Mouse (Mus musculus): ENCODE data around the gene Emx1.

The Emx1 gene

GRCm38 (mm10) chr6:85189911-85190591 is 2.8 kb downstream of the Emx1 start:
- no peak for DNase-seq

GRCm38 (mm10) chr6:85190671-85191070 is 3.4 kb downstream of the Emx1 start:
- DNase-seq, result no peak

GRCm38 (mm10) chr6:85191751-85192440 is 4.7 kb downstream of the Emx1 start:
- no peak for DNase-seq

- DNase-seq, result no peak
Observed at GRCm38 (mm10) chr6:85193381-85194318, 6.4 kb downstream of the Emx1 start.

- DNase-seq, result no peak
Observed at GRCm38 (mm10) chr6:85197951-85198350, 10.7 kb downstream of the Emx1 start.

GRCm38 (mm10) chr6:85206182-85206938 is 19.1 kb downstream of the Emx1 start:
- no peak for DNase-seq

- no peak for DNase-seq
Observed at GRCm38 (mm10) chr6:85206939-85207285, 19.7 kb downstream of the Emx1 start.

GRCm38 (mm10) chr6:85207345-85207744 is 20.1 kb downstream of the Emx1 start:
- DNase-seq, result no peak

GRCm38 (mm10) chr6:85209226-85209967 is 22.2 kb downstream of the Emx1 start:
- no peak for DNase-seq

- no peak for DNase-seq
Observed at GRCm38 (mm10) chr6:85210686-85211085, 23.4 kb downstream of the Emx1 start.

- no peak for DNase-seq
Observed at GRCm38 (mm10) chr6:85218251-85218650, 31.0 kb downstream of the Emx1 start.

GRCm38 (mm10) chr6:85218684-85219445 is 31.6 kb downstream of the Emx1 start:
- DNase-seq, result no peak

- no peak for DNase-seq
Observed at GRCm38 (mm10) chr6:85219706-85220105, 32.5 kb downstream of the Emx1 start.

GRCm38 (mm10) chr6:85220917-85221316 is 33.7 kb downstream of the Emx1 start:
- no peak for DNase-seq

- no peak for DNase-seq
Observed at GRCm38 (mm10) chr6:85222551-85222950, 35.3 kb downstream of the Emx1 start.

- DNase-seq, result no peak
Observed at GRCm38 (mm10) chr6:85223498-85224150, 36.4 kb downstream of the Emx1 start.

- no peak for DNase-seq
Observed at GRCm38 (mm10) chr6:85224442-85224891, 37.2 kb downstream of the Emx1 start.

GRCm38 (mm10) chr6:85226570-85226969 is 39.3 kb downstream of the Emx1 start:
- no peak for DNase-seq

GRCm38 (mm10) chr6:85227520-85227919 is 40.3 kb downstream of the Emx1 start:
- no peak for DNase-seq

- no peak for DNase-seq
Observed at GRCm38 (mm10) chr6:85230762-85231161, 43.5 kb downstream of the Emx1 start.

- DNase-seq, result no peak
Observed at GRCm38 (mm10) chr6:85231469-85231868, 44.2 kb downstream of the Emx1 start.

Measured in liver (tissue).